Mouse (Mus musculus): ENCODE measurements at regions not wholly inside any gene's neighbourhood (a gene's known extent, or its start where the extent isn't known, plus 50 kb on each side); places are given as distances from the start of the nearest gene placed in this dataset.
A peak's percentile ranks its signal among the peaks of the same experiment; 100 is the strongest.

DNA sequence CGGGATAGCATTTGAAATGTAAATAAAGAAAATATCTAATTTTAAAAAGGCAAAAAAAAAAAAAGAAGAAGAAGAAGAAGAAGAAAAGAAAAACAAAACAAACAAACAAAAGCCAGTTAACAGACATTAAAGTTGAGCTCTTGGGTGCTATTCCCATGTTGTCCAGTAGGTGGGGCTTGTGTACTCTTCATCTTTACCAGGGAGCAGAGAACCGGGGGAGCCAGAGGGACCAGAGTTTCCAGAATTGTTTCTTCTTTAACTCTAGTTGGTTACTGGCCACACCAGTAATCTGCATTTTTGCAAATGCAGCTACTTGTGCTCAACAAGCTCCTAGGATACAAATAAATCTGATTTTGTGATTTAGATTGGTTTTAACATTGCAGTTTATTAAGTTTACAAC, 103.6 kb upstream of the Dcn start:
- peak; percentile 63; the same call in 1 of the 2 replicates for ATAC-seq
- H3K4me3 ChIP-seq (ENCODE audit: low read length), result no peak overlapping the region
- WGBS, result 15% methylated on average over 2 of the region's 2 CpGs
- no peaks in the 10 kb centered on the region for H3K27me3 ChIP-seq (replicated peaks; ENCODE audit: control insufficient read depth, insufficient read depth, low read length)
- no peaks in the 10 kb centered on the region for H3K4me1 ChIP-seq (ENCODE audit: control insufficient read depth, insufficient read depth, low read length)
- H3K9ac ChIP-seq (ENCODE audit: low read depth, low read length), result no peak overlapping the region
- H3K4me2 ChIP-seq (ENCODE audit: low read depth, low read length), result no peak overlapping the region
- no peaks in the 10 kb centered on the region for H3K9me3 ChIP-seq (ENCODE audit: control insufficient read depth, low read length)
- H3K27ac ChIP-seq (ENCODE audit: low read length), result no peak overlapping the region
- H3K36me3 ChIP-seq (ENCODE audit: control insufficient read depth, insufficient read depth, low read length), result no peaks in the 10 kb centered on the region

DNA sequence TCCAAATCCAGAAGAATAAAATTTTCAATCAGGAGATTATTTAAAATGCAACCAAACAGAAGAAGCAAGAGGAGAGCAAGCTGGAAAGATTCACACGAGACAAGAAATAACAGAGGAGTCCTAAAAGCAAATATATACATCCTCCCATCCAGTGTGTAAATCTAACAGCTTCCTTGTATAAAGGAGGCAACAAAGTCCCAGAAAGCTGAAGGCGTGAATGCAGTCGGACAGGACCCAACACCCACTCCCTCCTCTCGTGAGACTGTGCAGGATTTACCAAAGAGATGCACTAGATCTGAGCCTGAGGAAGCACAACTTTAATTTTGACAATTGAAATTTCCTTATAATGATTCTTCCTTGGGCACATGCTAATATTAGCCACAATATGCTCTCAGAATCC, 103.0 kb upstream of the Dcn start:
- no peaks in the 10 kb centered on the region for H3K4me1 ChIP-seq (ENCODE audit: control insufficient read depth, insufficient read depth, low read length)
- no peaks in the 10 kb centered on the region for H3K36me3 ChIP-seq (ENCODE audit: control insufficient read depth, insufficient read depth, low read length)
- WGBS, result 40% methylated on average over 4 of the region's 4 CpGs
- no peaks in the 10 kb centered on the region for H3K9me3 ChIP-seq (ENCODE audit: control insufficient read depth, low read length)
- H3K27ac ChIP-seq (ENCODE audit: low read length), result peak overlapping the region; percentile 66
- no peak overlapping the region for H3K4me2 ChIP-seq (ENCODE audit: low read depth, low read length)
- no peak overlapping the region for H3K9ac ChIP-seq (ENCODE audit: low read depth, low read length)
- peak; percentile 56 for ATAC-seq
- H3K4me3 ChIP-seq (ENCODE audit: low read length), result no peak overlapping the region
- H3K27me3 ChIP-seq (replicated peaks; ENCODE audit: control insufficient read depth, insufficient read depth, low read length), result no peaks in the 10 kb centered on the region

DNA sequence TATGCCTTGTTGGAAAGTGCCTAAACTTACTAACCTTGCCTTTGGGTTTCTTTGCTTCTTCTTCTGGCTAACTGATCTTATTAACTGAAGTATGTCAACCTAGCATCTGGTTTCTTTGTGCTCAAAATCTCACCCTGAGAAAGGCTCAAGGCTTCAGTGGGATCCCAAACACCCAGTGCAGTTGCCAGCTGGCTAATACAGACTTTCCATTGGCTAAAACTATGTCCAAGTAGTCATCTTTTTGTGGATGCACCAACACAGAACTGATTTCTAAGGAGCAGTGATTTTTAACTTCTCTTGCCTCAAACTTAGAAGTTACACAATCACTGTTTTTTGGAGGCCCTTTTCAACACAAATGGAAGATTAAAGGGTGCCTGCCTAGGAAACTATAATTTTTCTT, 97.8 kb upstream of the Dcn start:
- H3K9me3 ChIP-seq (ENCODE audit: control insufficient read depth, low read length), result no peaks in the 10 kb centered on the region
- ATAC-seq, result no peak
- no peak overlapping the region for H3K4me3 ChIP-seq (ENCODE audit: low read length)
- no peaks in the 10 kb centered on the region for H3K36me3 ChIP-seq (ENCODE audit: control insufficient read depth, insufficient read depth, low read length)
- H3K4me1 ChIP-seq (ENCODE audit: control insufficient read depth, insufficient read depth, low read length), result no peaks in the 10 kb centered on the region
- no peak overlapping the region for H3K27ac ChIP-seq (ENCODE audit: low read length)
- no peaks in the 10 kb centered on the region for H3K27me3 ChIP-seq (replicated peaks; ENCODE audit: control insufficient read depth, insufficient read depth, low read length)
- H3K9ac ChIP-seq (ENCODE audit: low read depth, low read length), result no peak overlapping the region
- H3K4me2 ChIP-seq (ENCODE audit: low read depth, low read length), result no peak overlapping the region

DNA sequence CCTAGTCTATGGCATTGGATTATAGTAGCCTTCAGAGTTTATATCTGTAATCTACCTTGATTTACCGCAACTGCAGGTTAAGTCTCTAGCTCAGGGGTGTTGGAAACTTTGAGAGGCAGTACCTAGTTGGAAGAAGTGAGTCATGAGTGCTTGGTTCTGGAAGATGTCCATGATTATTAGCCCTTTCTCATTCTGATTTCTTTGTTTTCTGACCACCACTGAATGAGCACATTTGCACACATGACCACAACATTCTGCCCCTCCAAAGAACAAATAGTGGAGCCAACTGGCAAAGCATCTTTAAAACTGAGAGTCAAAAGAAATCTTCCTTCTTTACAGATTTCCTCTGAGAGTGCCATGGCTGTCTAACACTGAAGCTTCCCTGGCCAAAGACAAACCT, 95.5 kb upstream of the Dcn start:
- no peak for ATAC-seq

DNA sequence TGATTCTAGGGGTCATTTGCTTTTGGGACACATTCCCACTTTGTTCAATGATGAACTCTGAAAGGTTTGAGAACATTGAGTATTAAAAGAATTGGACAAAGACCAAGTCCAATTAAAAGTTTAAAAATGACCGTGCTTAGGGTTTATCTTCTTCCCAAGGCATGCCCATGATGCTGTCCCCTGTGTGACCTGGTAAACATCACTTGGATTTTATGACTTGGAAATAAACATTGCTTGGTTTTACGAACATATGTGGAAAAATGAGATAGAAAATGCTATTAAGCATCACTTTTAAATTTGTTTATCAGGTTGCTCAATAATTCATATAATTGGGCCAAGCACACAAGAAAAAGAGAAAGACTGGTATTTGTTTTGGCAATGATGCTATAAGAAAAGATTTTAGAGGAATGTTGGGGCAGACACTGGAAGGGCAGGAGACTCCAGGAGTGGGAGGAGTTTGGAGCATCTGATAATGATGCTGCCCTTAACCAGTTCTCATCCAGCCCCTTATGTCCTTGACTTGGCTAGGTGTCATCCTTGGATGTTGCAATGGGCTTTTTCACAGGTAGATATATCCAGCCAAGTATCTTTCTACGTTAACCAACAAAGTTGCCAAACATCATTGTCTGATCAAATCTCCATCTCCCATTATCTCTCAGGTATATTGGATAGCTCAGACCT, 92.1 kb upstream of the Dcn start:
- Histone ChIP-seq H3K4me3 (ENCODE audit: low read length) (no peak overlapping the region), H3K36me3 (ENCODE audit: control insufficient read depth, insufficient read depth, low read length) (no peaks in the 10 kb centered on the region), H3K27me3 (replicated peaks; ENCODE audit: control insufficient read depth, insufficient read depth, low read length) (no peaks in the 10 kb centered on the region), H3K9me3 (ENCODE audit: control insufficient read depth, low read length) (no peaks in the 10 kb centered on the region), H3K4me1 (ENCODE audit: control insufficient read depth, insufficient read depth, low read length) (no peaks in the 10 kb centered on the region), H3K9ac (ENCODE audit: low read depth, low read length) (no peak overlapping the region), H3K4me2 (ENCODE audit: low read depth, low read length) (no peak overlapping the region), H3K27ac (ENCODE audit: low read length) (no peak overlapping the region)
- WGBS, result 53% methylated on average over 3 of the region's 3 CpGs
- no peak for ATAC-seq

More for the DNA sequence above, 95.5 kb upstream of the Dcn start:
- Histone ChIP-seq H3K9ac (ENCODE audit: low read depth, low read length) (no peak overlapping the region), H3K4me2 (ENCODE audit: low read depth, low read length) (no peak overlapping the region), H3K4me3 (ENCODE audit: low read length) (no peak overlapping the region), H3K27me3 (replicated peaks; ENCODE audit: control insufficient read depth, insufficient read depth, low read length) (no peaks in the 10 kb centered on the region), H3K4me1 (ENCODE audit: control insufficient read depth, insufficient read depth, low read length) (no peaks in the 10 kb centered on the region), H3K27ac (ENCODE audit: low read length) (no peak overlapping the region), H3K36me3 (ENCODE audit: control insufficient read depth, insufficient read depth, low read length) (no peaks in the 10 kb centered on the region), H3K9me3 (ENCODE audit: control insufficient read depth, low read length) (no peaks in the 10 kb centered on the region)
- WGBS, result 93% methylated on average over 1 of the region's 1 CpGs

DNA sequence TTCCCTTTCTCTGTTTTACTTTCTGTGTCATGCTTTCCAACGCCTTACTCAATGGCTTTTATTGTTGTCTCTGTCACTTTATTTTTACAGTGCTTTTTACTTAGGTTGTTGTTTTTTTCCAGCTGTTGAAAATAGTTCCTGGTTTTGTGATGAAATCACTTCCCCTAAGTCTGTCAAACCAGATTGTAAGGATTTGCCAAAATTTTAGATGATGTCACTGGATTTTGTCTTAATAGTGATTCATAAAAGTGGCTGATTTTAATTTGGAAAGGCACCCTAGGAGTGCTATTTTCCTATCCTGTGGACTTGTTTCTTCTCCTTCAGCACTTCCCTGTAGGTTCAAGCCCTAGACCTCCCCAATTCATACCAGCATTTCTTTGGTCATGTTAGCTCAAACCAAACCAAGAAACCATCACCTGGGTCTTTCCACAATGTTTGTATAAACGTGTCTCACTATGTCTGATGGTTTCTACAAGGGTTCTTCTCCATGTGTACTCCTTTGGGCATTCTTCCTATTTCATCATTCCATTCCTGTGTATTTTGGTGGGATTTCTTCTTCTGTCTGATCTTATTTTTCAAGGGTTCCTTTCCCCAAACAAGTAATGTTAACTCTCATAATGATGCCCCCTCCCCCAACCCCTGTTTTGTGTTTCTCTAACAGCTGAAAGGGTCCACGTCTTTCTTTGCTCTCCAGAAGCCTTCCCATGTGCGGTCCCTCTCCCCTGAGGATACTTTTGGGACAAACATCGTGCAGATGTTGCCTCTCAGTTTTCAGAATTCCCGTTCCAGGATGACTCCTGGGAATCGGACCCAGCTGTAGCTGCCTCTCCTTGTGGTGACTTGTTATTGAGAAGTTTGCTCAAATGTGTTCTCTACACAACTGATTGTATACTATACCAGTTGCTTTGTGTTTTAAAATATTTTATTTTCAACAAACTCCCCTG, 89.5 kb upstream of the Dcn start:
- no peak overlapping the region for H3K4me3 ChIP-seq (ENCODE audit: low read length)
- H3K27me3 ChIP-seq (replicated peaks; ENCODE audit: control insufficient read depth, insufficient read depth, low read length), result no peaks in the 10 kb centered on the region
- no peak for ATAC-seq
- no peaks in the 10 kb centered on the region for H3K4me1 ChIP-seq (ENCODE audit: control insufficient read depth, insufficient read depth, low read length)
- H3K4me2 ChIP-seq (ENCODE audit: low read depth, low read length), result no peak overlapping the region
- 71% methylated on average over 7 of the region's 7 CpGs for WGBS
- no peaks in the 10 kb centered on the region for H3K36me3 ChIP-seq (ENCODE audit: control insufficient read depth, insufficient read depth, low read length)
- no peak overlapping the region for H3K9ac ChIP-seq (ENCODE audit: low read depth, low read length)
- no peak overlapping the region for H3K27ac ChIP-seq (ENCODE audit: low read length)
- no peaks in the 10 kb centered on the region for H3K9me3 ChIP-seq (ENCODE audit: control insufficient read depth, low read length)

DNA sequence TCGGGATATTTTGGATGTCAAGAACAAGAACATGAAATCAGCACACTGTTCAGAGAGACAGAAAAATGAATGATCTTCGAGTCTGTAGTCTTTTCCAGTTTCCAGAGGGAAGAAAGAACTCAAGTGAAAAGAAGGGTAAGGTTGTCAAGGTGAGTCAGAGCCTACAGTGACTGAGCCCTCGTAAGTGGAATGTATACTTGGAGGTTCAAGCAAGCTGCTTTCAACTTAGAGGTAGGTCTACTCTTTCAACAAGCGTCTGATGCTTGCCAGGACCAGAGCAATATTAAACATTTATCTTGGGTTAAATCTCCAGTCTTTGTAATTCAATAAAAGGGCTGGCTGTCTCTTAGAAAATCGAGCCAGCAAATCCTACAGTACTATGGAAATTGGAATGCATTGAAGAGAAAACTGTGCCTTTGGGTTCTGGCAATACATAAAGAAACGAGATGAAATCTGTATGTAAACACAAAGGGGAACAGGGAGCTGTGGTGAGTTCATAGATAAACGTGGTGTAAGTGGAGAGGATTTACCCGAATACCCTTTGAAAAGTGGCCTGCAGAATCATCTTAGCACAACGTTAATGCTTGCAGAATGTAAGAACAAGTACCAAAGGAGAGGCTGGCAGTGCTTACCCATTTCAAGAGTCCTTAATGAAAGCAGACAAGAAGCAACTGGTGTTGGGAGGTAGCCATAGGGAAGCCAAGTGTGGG, 82.2 kb upstream of the Dcn start:
- no peak overlapping the region for H3K9ac ChIP-seq (ENCODE audit: low read depth, low read length)
- H3K36me3 ChIP-seq (ENCODE audit: control insufficient read depth, insufficient read depth, low read length), result no peaks in the 10 kb centered on the region
- no peaks in the 10 kb centered on the region for H3K4me1 ChIP-seq (ENCODE audit: control insufficient read depth, insufficient read depth, low read length)
- no peaks in the 10 kb centered on the region for H3K9me3 ChIP-seq (ENCODE audit: control insufficient read depth, low read length)
- WGBS, result 34% methylated on average over 9 of the region's 9 CpGs
- no peaks in the 10 kb centered on the region for H3K27me3 ChIP-seq (replicated peaks; ENCODE audit: control insufficient read depth, insufficient read depth, low read length)
- ATAC-seq, result peak; percentile 65; the same call in 1 of the 2 replicates
- H3K4me2 ChIP-seq (ENCODE audit: low read depth, low read length), result no peak overlapping the region
- H3K4me3 ChIP-seq (ENCODE audit: low read length), result no peak overlapping the region
- peak overlapping the region; percentile 76 for H3K27ac ChIP-seq (ENCODE audit: low read length)

DNA sequence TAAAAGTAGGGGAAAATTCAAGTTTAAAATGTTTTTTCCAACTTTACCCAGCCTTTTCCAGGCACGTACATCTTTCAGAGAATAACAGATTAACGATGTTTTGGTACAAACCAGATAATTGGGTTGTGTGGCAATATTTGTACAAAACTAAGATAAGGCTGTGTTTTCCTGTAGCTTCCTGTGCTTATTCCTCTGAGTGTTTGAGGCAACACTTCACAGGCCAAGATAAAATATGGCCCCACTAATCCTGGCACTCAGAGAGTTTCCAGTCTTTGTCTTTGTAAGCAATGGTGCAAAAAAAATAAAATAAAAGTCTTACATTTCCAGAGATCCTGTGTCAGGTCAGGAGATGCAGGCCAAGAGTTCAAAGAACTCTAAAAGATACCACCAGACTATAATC, 81.5 kb upstream of the Dcn start:
- Histone ChIP-seq H3K27ac (ENCODE audit: low read length) (no peak overlapping the region), H3K9me3 (ENCODE audit: control insufficient read depth, low read length) (no peaks in the 10 kb centered on the region), H3K4me2 (ENCODE audit: low read depth, low read length) (no peak overlapping the region), H3K9ac (ENCODE audit: low read depth, low read length) (no peak overlapping the region), H3K4me3 (ENCODE audit: low read length) (no peak overlapping the region), H3K27me3 (replicated peaks; ENCODE audit: control insufficient read depth, insufficient read depth, low read length) (no peaks in the 10 kb centered on the region), H3K4me1 (ENCODE audit: control insufficient read depth, insufficient read depth, low read length) (no peaks in the 10 kb centered on the region), H3K36me3 (ENCODE audit: control insufficient read depth, insufficient read depth, low read length) (no peaks in the 10 kb centered on the region)
- ATAC-seq, result no peak
- 60% methylated on average over 2 of the region's 2 CpGs for WGBS

DNA sequence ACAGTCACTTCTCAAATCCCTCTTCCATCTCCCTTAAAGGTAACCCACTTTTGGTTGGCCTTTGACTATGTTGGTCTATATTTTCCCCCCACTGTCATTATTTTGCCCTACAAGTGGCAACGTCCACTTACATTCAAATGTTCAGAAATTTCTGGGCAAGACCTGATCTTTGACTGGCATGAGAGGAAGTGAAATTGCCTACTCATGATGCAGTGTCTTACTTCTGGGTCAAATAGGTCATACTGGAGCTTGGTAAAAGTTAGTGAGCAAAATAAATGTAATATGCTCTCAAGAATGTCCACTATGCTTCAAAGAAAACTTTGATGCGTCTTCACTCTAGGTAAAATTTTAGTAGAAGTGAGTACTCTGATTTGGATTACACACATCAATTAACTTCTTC, 76.9 kb upstream of the Dcn start:
- WGBS, result 80% methylated on average over 2 of the region's 2 CpGs
- Histone ChIP-seq H3K4me2 (ENCODE audit: low read depth, low read length) (no peak overlapping the region), H3K9me3 (ENCODE audit: control insufficient read depth, low read length) (no peaks in the 10 kb centered on the region), H3K27ac (ENCODE audit: low read length) (peak overlapping the region; percentile 68), H3K4me1 (ENCODE audit: control insufficient read depth, insufficient read depth, low read length) (no peaks in the 10 kb centered on the region), H3K4me3 (ENCODE audit: low read length) (no peak overlapping the region), H3K9ac (ENCODE audit: low read depth, low read length) (no peak overlapping the region), H3K27me3 (replicated peaks; ENCODE audit: control insufficient read depth, insufficient read depth, low read length) (no peaks in the 10 kb centered on the region), H3K36me3 (ENCODE audit: control insufficient read depth, insufficient read depth, low read length) (no peaks in the 10 kb centered on the region)
- ATAC-seq, result no peak
